In genomic region chr9:48055246-48055645, GRCm38 (mm10) we compare ENCODE assay signal across 9 mouse cellular contexts.
DNase-seq lines count a peak whose midpoint lies in the region.
"Had no signal": no experiment of that assay in that cellular context is flagged by ENCODE, and none has a peak within 500 bp of the region (broad histone marks: within the 10 kb centered on the region; RNA-seq: fewer than 3 reads in every experiment).

No protein-coding gene starts in this region.

- DNase-seq in ovary, adult 18-20 months (ENCODE audit: low spot score) = peak; percentile 56
- DNase-seq in ovary, postnatal 14 days (ENCODE audit: low spot score) = no peak
- peak; percentile 9 for DNase-seq in embryo, embryonic 10 days (ENCODE audit: low spot score)
- DNase-seq in kidney, postnatal 10 days = peak; percentile 29
- no peak for DNase-seq in heart, adult 11 months
- DNase-seq in right cerebral cortex, postnatal 36 days (ENCODE audit: low spot score in 2 of 2) = no peak
- no peak for DNase-seq in gastrocnemius, postnatal 4 days (ENCODE audit: low spot score in 2 of 2)
- DNase-seq: heart, postnatal 4 days; thymus, postnatal 4 days had no signal

Comparison
In these comparisons a context has a peak if more than half of its experiments do, and no peak if none do; other contexts are left out.
1. DNase-seq: peak in ovary, adult 18-20 months (single experiment), embryo, embryonic 10 days (single experiment) and kidney, postnatal 10 days (single experiment); none in ovary, postnatal 14 days (single experiment), heart, adult 11 months (single experiment), right cerebral cortex, postnatal 36 days (0 of 2) and gastrocnemius, postnatal 4 days (0 of 2).